Mouse (Mus musculus): ENCODE measurements at regions not wholly inside any gene's neighbourhood (a gene's known extent, or its start where the extent isn't known, plus 50 kb on each side); places are given as distances from the start of the nearest gene placed in this dataset.

GRCm38 (mm10) chr17:94165305-94165860 lies 584.4 kb downstream of the Mettl4 start:
- H3K36me3 ChIP-seq: no peaks in the 10 kb centered on the region
- no peaks in the 10 kb centered on the region for H3K27me3 ChIP-seq
- H3K4me1 ChIP-seq: no peaks in the 10 kb centered on the region
- no peaks in the 10 kb centered on the region for H3K9me3 ChIP-seq (replicated peaks)
- H3K4me3 ChIP-seq (replicated peaks): no peak overlapping the region
- no peak for ATAC-seq (replicated peaks; ENCODE audit: low FRiP score)
- H3K4me2 ChIP-seq: no peak overlapping the region
- no peak overlapping the region for H3K27ac ChIP-seq
- WGBS: 74% methylated on average over 2 of the region's 2 CpGs
- no peak overlapping the region for H3K9ac ChIP-seq

- Histone ChIP-seq H3K4me3 (replicated peaks) (no peak overlapping the region), H3K4me1 (no peaks in the 10 kb centered on the region), H3K9me3 (replicated peaks) (no peaks in the 10 kb centered on the region), H3K27ac (no peak overlapping the region), H3K4me2 (no peak overlapping the region), H3K9ac (no peak overlapping the region), H3K36me3 (no peaks in the 10 kb centered on the region), H3K27me3 (no peaks in the 10 kb centered on the region)
- ATAC-seq (replicated peaks; ENCODE audit: low FRiP score): no peak
These were observed 605.5 kb downstream of the Mettl4 start for GRCm38 (mm10) chr17:94144298-94144697.

- ATAC-seq (replicated peaks; ENCODE audit: low FRiP score): no peak
- H3K4me3 ChIP-seq (replicated peaks): no peak overlapping the region
These were observed 616.6 kb downstream of the Mettl4 start for GRCm38 (mm10) chr17:94133201-94133600.

GRCm38 (mm10) chr17:94093984-94094660 lies 655.7 kb downstream of the Mettl4 start:
- Histone ChIP-seq H3K4me2 (no peak overlapping the region), H3K27me3 (no peaks in the 10 kb centered on the region), H3K9ac (no peak overlapping the region), H3K4me1 (no peaks in the 10 kb centered on the region), H3K27ac (no peak overlapping the region), H3K9me3 (replicated peaks) (no peaks in the 10 kb centered on the region), H3K36me3 (no peaks in the 10 kb centered on the region), H3K4me3 (replicated peaks) (no peak overlapping the region)
- no peak for ATAC-seq (replicated peaks; ENCODE audit: low FRiP score)
- WGBS: 86% methylated on average over 4 of the region's 4 CpGs

More at GRCm38 (mm10) chr17:94133201-94133600, 616.6 kb downstream of the Mettl4 start:
- Histone ChIP-seq H3K4me1 (no peaks in the 10 kb centered on the region), H3K27me3 (no peaks in the 10 kb centered on the region), H3K4me2 (no peak overlapping the region), H3K9ac (no peak overlapping the region), H3K27ac (no peak overlapping the region), H3K9me3 (replicated peaks) (no peaks in the 10 kb centered on the region), H3K36me3 (no peaks in the 10 kb centered on the region)

- ATAC-seq (replicated peaks; ENCODE audit: low FRiP score): no peak
- no peaks in the 10 kb centered on the region for H3K9me3 ChIP-seq (replicated peaks)
- H3K36me3 ChIP-seq: no peaks in the 10 kb centered on the region
- no peaks in the 10 kb centered on the region for H3K27me3 ChIP-seq
- H3K4me1 ChIP-seq: no peaks in the 10 kb centered on the region
- no peak overlapping the region for H3K4me2 ChIP-seq
- H3K27ac ChIP-seq: no peak overlapping the region
- H3K9ac ChIP-seq: no peak overlapping the region
- 64% methylated on average over 3 of the region's 3 CpGs for WGBS
- H3K4me3 ChIP-seq (replicated peaks): no peak overlapping the region
These were observed 695.3 kb downstream of the Mettl4 start for GRCm38 (mm10) chr17:94054436-94055060.

- H3K27me3 ChIP-seq: no peaks in the 10 kb centered on the region
- H3K27ac ChIP-seq: no peak overlapping the region
- no peaks in the 10 kb centered on the region for H3K4me1 ChIP-seq
- H3K9ac ChIP-seq: no peak overlapping the region
- H3K9me3 ChIP-seq (replicated peaks): no peaks in the 10 kb centered on the region
- H3K4me3 ChIP-seq (replicated peaks): no peak overlapping the region
- 88% methylated on average over 2 of the region's 2 CpGs for WGBS
- no peak for ATAC-seq (replicated peaks; ENCODE audit: low FRiP score)
- H3K4me2 ChIP-seq: no peak overlapping the region
- H3K36me3 ChIP-seq: no peaks in the 10 kb centered on the region
These were observed 701.3 kb downstream of the Mettl4 start for GRCm38 (mm10) chr17:94048475-94048874.

GRCm38 (mm10) chr17:94038221-94038620 lies 711.6 kb downstream of the Mettl4 start:
- no peak overlapping the region for H3K4me3 ChIP-seq (replicated peaks)
- H3K36me3 ChIP-seq: no peaks in the 10 kb centered on the region
- no peaks in the 10 kb centered on the region for H3K27me3 ChIP-seq
- 84% methylated on average over 5 of the region's 5 CpGs for WGBS
- H3K4me1 ChIP-seq: no peaks in the 10 kb centered on the region
- no peak overlapping the region for H3K9ac ChIP-seq
- no peak overlapping the region for H3K4me2 ChIP-seq
- no peak for ATAC-seq (replicated peaks; ENCODE audit: low FRiP score)
- no peak overlapping the region for H3K27ac ChIP-seq
- no peaks in the 10 kb centered on the region for H3K9me3 ChIP-seq (replicated peaks)

GRCm38 (mm10) chr17:94012386-94012785 lies 737.4 kb downstream of the Mettl4 start:
- no peak overlapping the region for H3K4me3 ChIP-seq (replicated peaks)
- no peaks in the 10 kb centered on the region for H3K27me3 ChIP-seq
- WGBS: 80% methylated on average over 2 of the region's 2 CpGs
- no peak overlapping the region for H3K27ac ChIP-seq
- H3K4me2 ChIP-seq: no peak overlapping the region
- ATAC-seq (replicated peaks; ENCODE audit: low FRiP score): no peak
- no peak overlapping the region for H3K9ac ChIP-seq
- no peaks in the 10 kb centered on the region for H3K4me1 ChIP-seq
- no peaks in the 10 kb centered on the region for H3K9me3 ChIP-seq (replicated peaks)
- no peaks in the 10 kb centered on the region for H3K36me3 ChIP-seq

- Histone ChIP-seq H3K4me3 (replicated peaks) (no peak overlapping the region), H3K4me1 (no peaks in the 10 kb centered on the region), H3K36me3 (no peaks in the 10 kb centered on the region), H3K4me2 (no peak overlapping the region), H3K27ac (no peak overlapping the region), H3K9ac (no peak overlapping the region), H3K9me3 (replicated peaks) (no peaks in the 10 kb centered on the region), H3K27me3 (no peaks in the 10 kb centered on the region)
- WGBS: 76% methylated on average over 4 of the region's 4 CpGs
- ATAC-seq (replicated peaks; ENCODE audit: low FRiP score): no peak
These were observed 747.7 kb downstream of the Mettl4 start for GRCm38 (mm10) chr17:94002095-94002494.

GRCm38 (mm10) chr17:94001515-94001914 lies 748.3 kb downstream of the Mettl4 start:
- Histone ChIP-seq H3K36me3 (no peaks in the 10 kb centered on the region), H3K9ac (no peak overlapping the region), H3K27ac (no peak overlapping the region), H3K9me3 (replicated peaks) (no peaks in the 10 kb centered on the region), H3K4me1 (no peaks in the 10 kb centered on the region), H3K27me3 (no peaks in the 10 kb centered on the region), H3K4me3 (replicated peaks) (no peak overlapping the region), H3K4me2 (no peak overlapping the region)
- no peak for ATAC-seq (replicated peaks; ENCODE audit: low FRiP score)

- Histone ChIP-seq H3K4me1 (no peaks in the 10 kb centered on the region), H3K36me3 (no peaks in the 10 kb centered on the region), H3K4me2 (no peak overlapping the region), H3K27ac (no peak overlapping the region), H3K9ac (no peak overlapping the region), H3K9me3 (replicated peaks) (no peaks in the 10 kb centered on the region), H3K27me3 (no peaks in the 10 kb centered on the region), H3K4me3 (replicated peaks) (no peak overlapping the region)
- 0 out of 2 replicates have a peak, but pooled peaks have one; percentile 4 for ATAC-seq (replicated peaks; ENCODE audit: low FRiP score)
- 98% methylated on average over 2 of the region's 2 CpGs for WGBS
These were observed 762.9 kb downstream of the Mettl4 start for GRCm38 (mm10) chr17:93986932-93987331.

Data from kidney, embryonic 15.5 days (tissue).